Mouse (Mus musculus) intestine, postnatal 0 days (tissue): ENCODE results near the gene Agap1. TPM values are rescaled to one million over a fixed set of nuclear protein-coding genes. Genes with fewer than 3 reads are reported as not detected.

Experiments
- ATAC-seq: fragments of 200-750 bp; cut with Nextera tagmentation; 2 replicates; pipeline ENCODE4 v1.8.0; 2017; ENCODE audit warnings: mild to moderate bottlenecking, moderate TSS enrichment, moderate library complexity
- H3K27ac ChIP-seq: fragments of 300-500 bp; sonication (generic); 2 replicates; pipeline ENCODE4 v1.5.1; 2014; ENCODE audit warnings: mild to moderate bottlenecking, low read depth, low read length, moderate library complexity
- H3K27me3 ChIP-seq: fragments of 300-500 bp; sonication (generic); replicated peaks from 2 replicates; pipeline ENCODE4 v1.6.1; 2014; ENCODE audit warnings: low read length, mixed read lengths; ENCODE audit not compliant: control insufficient read depth, insufficient read depth
- H3K36me3 ChIP-seq: fragments of 300-500 bp; sonication (generic); 2 replicates; pipeline ENCODE4 v1.6.1; 2014; ENCODE audit warnings: mild to moderate bottlenecking, moderate library complexity; ENCODE audit not compliant: control insufficient read depth, insufficient read depth
- H3K4me1 ChIP-seq: fragments of 300-500 bp; sonication (generic); replicated peaks from 2 replicates; pipeline ENCODE4 v1.6.1; 2014; ENCODE audit warnings: antibody characterized with exemption, low read length, mixed read lengths; ENCODE audit not compliant: control insufficient read depth, insufficient read depth
- H3K4me2 ChIP-seq: fragments of 300-500 bp; sonication (generic); replicated peaks from 2 replicates; pipeline ENCODE4 v1.6.1; 2014; ENCODE audit warnings: low read depth, mild to moderate bottlenecking, moderate library complexity
- H3K4me3 ChIP-seq: fragments of 300-500 bp; sonication (generic); 2 replicates; pipeline ENCODE4 v1.5.1; 2014; ENCODE audit warnings: low read depth, low read length
- H3K9ac ChIP-seq: fragments of 300-500 bp; sonication (generic); 2 replicates; pipeline ENCODE4 v1.6.1; 2014; ENCODE audit warnings: mild to moderate bottlenecking, low read depth, low read length
- H3K9me3 ChIP-seq: fragments of 300-500 bp; sonication (generic); 2 replicates; pipeline ENCODE4 v1.6.1; 2016; ENCODE audit warnings: mixed run types; ENCODE audit not compliant: control insufficient read depth
- CTCF ChIP-seq: sonication (generic); IDR thresholded peaks from 2 replicates; pipeline ENCODE4 v1.5.1; 2016; ENCODE audit warnings: low read depth, mild to moderate bottlenecking, control low read depth, antibody characterized with exemption, moderate library complexity
- WGBS: fragments of 180-500 bp; shearing (Covaris S2); extraction: QIAGEN DNeasy Blood & Tissue Kit; methylation state at CpG from one replicate; pipeline ENCODE4 v1.1.7; 2014; 5-methylcytosine and 5-hydroxymethylcytosine counted together
- polyA plus RNA-seq: library from polyadenylated mRNA; unstranded; fragments of >200 nt; fragmentation: Nextera tagmentation; extraction: Ambion mirVana; gene quantifications from 2 replicates; pipeline ENCODE4 v1.2.1, GENCODE M21; 2015

Agap1 gene
- polyA plus RNA-seq, 1 experiment from 2014 or later = 6.1 TPM

DNA sequence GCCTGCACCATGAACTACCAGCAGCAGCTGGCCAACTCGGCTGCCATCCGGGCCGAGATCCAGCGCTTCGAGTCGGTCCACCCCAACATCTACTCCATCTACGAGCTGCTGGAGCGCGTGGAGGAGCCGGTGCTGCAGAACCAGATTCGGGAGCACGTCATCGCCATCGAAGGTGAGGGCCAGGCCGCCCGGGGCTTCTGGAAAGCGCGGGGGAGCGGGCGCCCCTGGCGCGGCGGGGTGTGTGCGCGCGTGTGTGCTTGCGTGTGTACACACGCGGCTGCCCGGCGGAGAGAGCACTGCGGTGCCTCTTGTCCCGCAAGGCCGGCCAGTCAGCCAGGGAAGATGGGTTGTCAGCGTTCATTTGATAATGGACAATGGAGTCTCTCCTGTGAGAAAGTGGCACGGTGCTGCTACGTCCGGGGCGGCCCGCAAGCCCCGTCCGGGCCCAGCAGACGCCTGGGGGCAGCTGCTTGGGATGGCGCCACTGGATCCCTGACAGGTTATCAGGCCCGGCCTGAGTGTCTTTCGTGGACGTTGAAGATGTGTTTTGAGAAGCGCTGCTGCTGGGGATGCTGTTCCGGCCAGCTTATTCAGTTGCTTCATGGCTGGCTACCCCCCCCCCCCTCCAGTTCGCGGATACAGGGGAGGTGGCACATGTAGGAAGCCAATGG, 950 bp downstream of the Agap1 start:
- no peak for TF ChIP-seq CTCF
- Histone ChIP-seq H3K36me3 (no peaks in the 10 kb centered on the region), H3K9ac (peak overlapping the region; percentile 80), H3K27ac (peak overlapping the region; percentile 89; the same call in 1 of the 2 replicates), H3K4me1 (peaks cover 8% of the 10 kb centered on the region; the same call in 1 of the 2 replicates), H3K4me3 (peak overlapping the region; percentile 83), H3K9me3 (no peaks in the 10 kb centered on the region), H3K27me3 (no peaks in the 10 kb centered on the region), H3K4me2 (peak overlapping the region; percentile 98)
- ATAC-seq = no peak
- WGBS = under 1% methylated on average over 51 of the region's 51 CpGs

DNA sequence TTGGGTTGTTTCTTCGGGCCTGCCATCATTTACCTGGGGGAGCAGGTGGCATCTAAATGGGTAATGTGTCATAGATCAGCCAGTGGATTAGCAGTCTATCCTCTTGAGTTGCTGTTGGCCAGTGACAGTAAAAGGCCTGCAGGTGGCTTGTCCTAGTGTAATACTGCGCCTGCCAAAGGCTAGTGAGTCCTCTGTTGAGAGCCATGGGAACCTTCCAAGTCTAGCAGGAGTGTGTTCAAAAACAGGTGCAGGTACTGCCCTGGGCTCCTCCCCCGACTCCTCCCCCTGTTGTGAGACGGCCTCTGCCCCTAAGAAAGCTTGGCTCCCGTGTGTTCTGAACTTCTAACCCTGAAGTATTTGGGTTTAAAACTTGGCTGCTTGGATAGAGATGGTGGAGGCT, 1.9 kb downstream of the Agap1 start:
- H3K4me2 ChIP-seq = peak overlapping the region; percentile 98
- H3K36me3 ChIP-seq = no peaks in the 10 kb centered on the region
- no peak overlapping the region for H3K27ac ChIP-seq
- no peak overlapping the region for H3K9ac ChIP-seq
- ATAC-seq = no peak
- H3K9me3 ChIP-seq = no peaks in the 10 kb centered on the region
- H3K4me3 ChIP-seq = peak overlapping the region; percentile 83
- H3K4me1 ChIP-seq = peaks cover 8% of the 10 kb centered on the region; the same call in 1 of the 2 replicates
- peak; percentile 58 for TF ChIP-seq CTCF
- H3K27me3 ChIP-seq = no peaks in the 10 kb centered on the region
- WGBS = 26% methylated on average over 5 of the region's 5 CpGs

DNA sequence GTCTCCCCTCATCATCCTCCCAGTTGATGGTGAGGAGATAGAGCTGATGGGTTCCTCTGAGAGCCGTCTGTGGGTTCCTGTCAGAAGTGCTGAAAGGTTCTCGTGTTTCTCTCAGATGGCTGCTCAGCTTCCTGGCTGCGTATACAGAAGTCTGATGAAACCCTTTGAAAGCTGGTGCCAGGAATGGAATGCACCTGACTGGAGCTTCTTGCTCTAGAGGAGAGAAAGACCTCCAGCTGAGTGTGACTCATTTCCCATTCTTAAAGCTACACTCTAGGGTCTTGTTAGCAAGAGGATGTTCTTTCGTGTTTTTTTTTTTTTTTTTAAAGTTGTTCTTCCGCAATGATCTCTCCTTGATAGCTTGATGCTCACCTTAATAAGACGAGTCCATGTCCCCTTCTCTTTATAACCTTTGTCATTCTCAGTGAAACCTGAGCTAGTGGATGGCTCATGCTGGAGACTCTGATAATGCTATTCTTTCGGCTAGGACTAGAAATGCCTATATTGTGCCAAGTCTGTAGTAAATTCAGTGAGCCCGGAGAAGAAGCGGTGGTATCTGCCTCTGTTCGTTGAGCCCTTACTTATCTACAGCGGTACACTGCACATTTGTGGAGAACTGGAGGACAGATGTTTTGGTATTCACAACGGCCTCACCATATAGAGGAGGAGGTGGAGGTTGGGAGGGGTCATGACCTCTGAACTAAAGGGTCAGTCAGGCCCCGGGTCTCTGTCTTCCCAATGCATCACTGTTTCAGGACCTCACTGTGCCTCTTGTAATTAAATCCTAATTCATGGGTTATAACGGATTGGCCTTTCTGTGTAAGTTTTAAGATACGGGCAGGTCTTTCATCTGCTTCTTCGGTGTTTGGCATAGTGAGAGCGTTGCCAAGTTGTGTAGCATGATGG, 2.8 kb downstream of the Agap1 start:
- Histone ChIP-seq H3K9me3 (no peaks in the 10 kb centered on the region), H3K27me3 (no peaks in the 10 kb centered on the region), H3K4me3 (no peak overlapping the region), H3K4me2 (peak overlapping the region; percentile 98), H3K4me1 (peaks cover 8% of the 10 kb centered on the region; the same call in 1 of the 2 replicates), H3K9ac (no peak overlapping the region), H3K27ac (no peak overlapping the region), H3K36me3 (no peaks in the 10 kb centered on the region)
- WGBS = 71% methylated on average over 17 of the region's 17 CpGs
- no peak for ATAC-seq
- no peak for TF ChIP-seq CTCF

DNA sequence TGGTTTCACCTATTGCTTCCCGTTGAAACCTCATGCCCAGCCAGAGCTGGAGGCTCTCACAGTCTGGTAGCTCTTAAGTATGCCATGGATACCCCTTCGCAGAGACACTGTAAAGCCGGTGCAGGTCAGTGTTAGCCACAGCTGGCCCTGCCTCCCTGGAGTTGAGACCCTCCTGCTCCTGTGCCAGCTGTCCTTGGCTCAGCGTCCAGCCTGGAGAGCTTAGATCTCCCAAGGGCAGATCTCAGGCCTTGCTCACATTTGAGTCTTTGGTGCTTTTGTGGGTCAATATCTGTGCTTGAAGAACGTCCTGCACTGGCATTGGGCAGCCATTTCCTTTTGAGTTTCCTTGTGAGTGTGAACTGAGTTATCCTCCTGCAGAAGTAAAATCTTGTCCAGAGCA, 7.3 kb downstream of the Agap1 start:
- H3K27me3 ChIP-seq = no peaks in the 10 kb centered on the region
- H3K4me1 ChIP-seq = 0 out of 2 replicates have a peak, but pooled peaks cover under 1% of the 10 kb centered on the region
- no peak for ATAC-seq
- no peak overlapping the region for H3K4me3 ChIP-seq
- H3K9ac ChIP-seq = no peak overlapping the region
- 75% methylated on average over 5 of the region's 5 CpGs for WGBS
- TF ChIP-seq CTCF = no peak
- H3K27ac ChIP-seq = no peak overlapping the region
- no peaks in the 10 kb centered on the region for H3K9me3 ChIP-seq
- H3K4me2 ChIP-seq = no peak overlapping the region
- H3K36me3 ChIP-seq = no peaks in the 10 kb centered on the region

DNA sequence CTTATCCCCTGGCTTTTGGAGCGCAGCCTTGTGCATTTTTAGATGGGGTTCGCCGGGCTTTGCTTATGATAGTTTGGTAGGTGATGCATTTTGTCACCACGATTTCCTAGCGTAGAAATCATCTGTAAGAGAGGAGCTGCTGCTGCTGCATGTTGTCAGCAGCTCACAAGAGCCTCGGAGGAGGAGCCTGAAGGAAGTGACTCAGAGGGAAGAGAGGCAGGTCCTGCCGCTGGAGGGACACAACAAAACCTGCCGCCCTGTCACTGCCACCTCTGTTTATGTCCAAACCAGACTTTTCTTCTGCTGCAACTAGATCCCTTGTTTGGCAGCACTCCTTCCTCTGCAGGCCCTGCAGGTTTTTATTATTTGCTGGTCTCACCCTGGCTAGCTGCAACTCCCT, 8.5 kb downstream of the Agap1 start:
- peak overlapping the region; percentile 9 for H3K4me2 ChIP-seq
- no peaks in the 10 kb centered on the region for H3K9me3 ChIP-seq
- TF ChIP-seq CTCF = peak; percentile 35
- no peak overlapping the region for H3K4me3 ChIP-seq
- no peaks in the 10 kb centered on the region for H3K36me3 ChIP-seq
- WGBS = 31% methylated on average over 8 of the region's 8 CpGs
- no peak for ATAC-seq
- no peaks in the 10 kb centered on the region for H3K27me3 ChIP-seq
- H3K4me1 ChIP-seq = peaks cover 9% of the 10 kb centered on the region; the same call in 1 of the 2 replicates
- no peak overlapping the region for H3K9ac ChIP-seq
- H3K27ac ChIP-seq = no peak overlapping the region

DNA sequence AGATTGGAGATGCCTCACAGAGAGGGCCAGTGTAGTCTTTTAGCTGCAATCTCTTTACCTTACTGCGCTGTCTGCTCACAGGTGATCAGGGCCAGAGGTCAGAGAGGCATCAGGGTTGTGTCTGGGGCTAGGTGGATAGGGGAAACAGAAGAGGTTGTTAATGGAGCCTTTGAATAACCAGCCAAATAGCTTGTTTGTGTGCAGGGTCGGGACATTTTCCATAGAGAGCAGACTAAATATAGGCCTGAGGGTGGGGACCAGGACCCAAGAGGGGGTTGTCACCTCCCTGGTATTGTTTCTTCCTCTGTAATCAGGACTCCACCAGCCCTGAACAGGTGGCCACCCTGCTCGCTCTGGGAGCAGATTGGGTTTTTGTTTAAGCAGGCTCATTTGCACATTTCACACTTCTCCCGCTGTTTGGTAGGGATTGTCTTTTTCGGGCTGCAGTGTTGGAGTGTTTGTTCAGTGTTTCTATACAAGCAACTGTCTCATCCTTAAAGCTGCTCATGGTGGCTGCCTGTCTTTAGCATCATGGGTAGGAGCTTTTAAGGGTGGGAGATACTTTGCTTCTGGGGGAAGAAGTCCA, 10.9 kb downstream of the Agap1 start:
- no peak for TF ChIP-seq CTCF
- Histone ChIP-seq H3K9ac (no peak overlapping the region), H3K4me3 (no peak overlapping the region), H3K27me3 (no peaks in the 10 kb centered on the region), H3K36me3 (no peaks in the 10 kb centered on the region), H3K27ac (no peak overlapping the region), H3K9me3 (no peaks in the 10 kb centered on the region), H3K4me1 (peaks cover 13% of the 10 kb centered on the region; the same call in 1 of the 2 replicates), H3K4me2 (no peak overlapping the region)
- ATAC-seq = no peak
- 48% methylated on average over 5 of the region's 5 CpGs for WGBS
